Mouse (Mus musculus) right cerebral cortex, postnatal 10 days (tissue): ENCODE data around the gene Gm9747.

Experiments
- DNase-seq, 2 experiments: peaks; one replicate each; pipeline ENCODE4 v3.0.0; 2021; ENCODE audit warnings: low spot score in 2 of 2

Gene Gm9747

GRCm38 (mm10) chr1:82257457-82257856 lies 24.5 kb downstream of the Gm9747 start:
- DNase-seq: no peak

GRCm38 (mm10) chr1:82258331-82258730 lies 25.4 kb downstream of the Gm9747 start:
- DNase-seq: no peak

GRCm38 (mm10) chr1:82260055-82260454 lies 27.1 kb downstream of the Gm9747 start:
- DNase-seq: no peak

GRCm38 (mm10) chr1:82261053-82261618 lies 28.2 kb downstream of the Gm9747 start:
- DNase-seq: peak; percentile 45 to 47

- DNase-seq: no peak
Measured at GRCm38 (mm10) chr1:82261638-82262037, 28.7 kb downstream of the Gm9747 start.

GRCm38 (mm10) chr1:82262331-82262730 lies 29.4 kb downstream of the Gm9747 start:
- DNase-seq: no peak

- no peak for DNase-seq
Measured at GRCm38 (mm10) chr1:82267547-82267946, 34.6 kb downstream of the Gm9747 start.

- DNase-seq: no peak
Measured at GRCm38 (mm10) chr1:82272231-82272630, 39.3 kb downstream of the Gm9747 start.

GRCm38 (mm10) chr1:82273529-82273928 lies 40.6 kb downstream of the Gm9747 start:
- DNase-seq: no peak

- DNase-seq: no peak
Measured at GRCm38 (mm10) chr1:82274361-82274760, 41.4 kb downstream of the Gm9747 start.

GRCm38 (mm10) chr1:82279768-82280167 lies 46.9 kb downstream of the Gm9747 start:
- DNase-seq: no peak

- no peak for DNase-seq
Measured at GRCm38 (mm10) chr1:82281823-82282222, 48.9 kb downstream of the Gm9747 start.

GRCm38 (mm10) chr1:82282992-82283611 lies 50.2 kb downstream of the Gm9747 start:
- DNase-seq: peak; percentile 93

- no peak for DNase-seq
Measured at GRCm38 (mm10) chr1:82283901-82284301, 51.0 kb downstream of the Gm9747 start.

- DNase-seq: no peak
Measured at GRCm38 (mm10) chr1:82284403-82284802, 51.5 kb downstream of the Gm9747 start.
